Comparison of ENCODE assay signal across 26 mouse cellular contexts in genomic region chr10:128931441-128931840, GRCm38 (mm10). TPM values are rescaled to one million over a fixed set of nuclear protein-coding genes. Genes with fewer than 3 reads are reported as not detected.
DNase-seq lines count a peak whose midpoint lies in the region; ATAC-seq and TF ChIP-seq lines count a peak whose summit lies in the region.
"Had no signal": no experiment of that assay in that cellular context is flagged by ENCODE, and none has a peak within 500 bp of the region (broad histone marks: within the 10 kb centered on the region; RNA-seq: fewer than 3 reads in every experiment).

No protein-coding gene starts in this region.

- H3K9me3 ChIP-seq in heart, postnatal 0 days (replicated peaks; ENCODE audit: control insufficient read depth, low read length): no peaks in the 10 kb centered on the region
- H3K9me3 ChIP-seq: hindbrain, embryonic 13.5 days; limb, embryonic 12.5 days; liver, embryonic 12.5 days had no signal

- no peak overlapping the region for H3K9ac ChIP-seq in heart, postnatal 0 days (replicated peaks; ENCODE audit: low read depth, low read length)
- H3K9ac ChIP-seq: hindbrain, embryonic 13.5 days; limb, embryonic 12.5 days; liver, embryonic 12.5 days had no signal

- no peak for TF ChIP-seq CTCF in heart, postnatal 0 days (IDR thresholded peaks at IDR 0.05; ENCODE audit: low read depth)

- no peak for TF ChIP-seq EP300 in heart, postnatal 0 days (IDR thresholded peaks at IDR 0.05; ENCODE audit: low read depth)

- ATAC-seq in heart, postnatal 0 days (ENCODE audit: insufficient read depth, low read depth): peak; percentile 37; the same call in 1 of the 2 replicates
- ATAC-seq: CD4-positive, CD25-positive, alpha-beta regulatory T cell, adult 4 months; forebrain, embryonic 14.5 days; liver, embryonic 12.5 days had no signal

- peak overlapping the region; percentile 72 for H3K27ac ChIP-seq in heart, postnatal 0 days (ENCODE audit: low read depth)
- H3K27ac ChIP-seq: hindbrain, embryonic 13.5 days; limb, embryonic 12.5 days; liver, embryonic 12.5 days had no signal

- peak; percentile 93 for DNase-seq in heart, adult 11 months
- no peak for DNase-seq in heart, adult 8-10 months (ENCODE audit: low spot score)
- DNase-seq in 3T3-L1 (ENCODE audit: low read depth, low spot score) (peak; percentile 73), NIH3T3 (ENCODE audit: low read depth) (peak; percentile 58)
- DNase-seq in heart, postnatal 0 days (ENCODE audit: low spot score): no peak
- DNase-seq in left cerebral cortex, adult 18-20 months (ENCODE audit: low spot score in 2 of 2): no peak
- DNase-seq in frontal cortex, postnatal 10 days (ENCODE audit: low spot score in 2 of 2): no peak
- DNase-seq: adrenal gland, postnatal 36 days; cerebellum, adult 2 months; kidney, adult 9 months; kidney, postnatal 36 days; lung, adult 2 months; lung, postnatal 4 days; retina, postnatal 1 day; right cerebral cortex, postnatal 4 days; thymus, postnatal 14 days had no signal

- H3K4me1 ChIP-seq in heart, postnatal 0 days (ENCODE audit: control insufficient read depth, insufficient read depth): peaks cover 30% of the 10 kb centered on the region; the same call in 1 of the 2 replicates

- H3K4me2 ChIP-seq in heart, postnatal 0 days (ENCODE audit: low read depth, low read length): peak overlapping the region; percentile 4; the same call in 1 of the 2 replicates
- H3K4me2 ChIP-seq: hindbrain, embryonic 13.5 days; limb, embryonic 12.5 days; liver, embryonic 12.5 days had no signal

- H3K4me3 ChIP-seq in heart, postnatal 0 days (ENCODE audit: low read depth, low read length): no peak overlapping the region
- H3K4me3 ChIP-seq: erythroblast, embryonic 14.5 days; hindbrain, embryonic 13.5 days; limb, embryonic 12.5 days; liver, embryonic 12.5 days had no signal

- WGBS in heart, postnatal 0 days: 17% methylated on average over 2 of the region's 2 CpGs

- no peaks in the 10 kb centered on the region for H3K36me3 ChIP-seq in heart, postnatal 0 days (replicated peaks; ENCODE audit: control insufficient read depth, insufficient read depth, low read length)
- H3K36me3 ChIP-seq: hindbrain, embryonic 13.5 days; limb, embryonic 12.5 days; liver, embryonic 12.5 days had no signal

- H3K27me3 ChIP-seq in heart, postnatal 0 days (ENCODE audit: control insufficient read depth, insufficient read depth, low read length): peaks cover 14% of the 10 kb centered on the region; the same call in 1 of the 2 replicates

RNA-seq across cellular contexts. Expression of gene Itga7, which starts 2.2 kb away (rescaled TPM):
- 100 to 1,000 TPM; 161 to 179 (median 167) TPM for total RNA-seq in heart, adult 8-10 months (2022)
- total RNA-seq in heart, postnatal 0 days (2014; rRNA removed; ENCODE audit: low replicate concordance): 22.3 and 41.4 TPM in 2 replicates
- 18.5 and 22.7 TPM in 2 replicates for polyA plus RNA-seq in heart, postnatal 0 days (2015; fragmentation: Nextera tagmentation; extraction: Ambion mirVana)
- 10 to 100 TPM; 13.5 TPM for total RNA-seq in left cerebral cortex, adult 18-20 months (2021)
- polyA plus RNA-seq: erythroblast, embryonic 14.5 days had no signal

RNA-seq across cellular contexts. Expression of gene Bloc1s1, which starts 7.6 kb away (rescaled TPM):
- total RNA-seq in heart, adult 8-10 months (2022): 100 to 1,000 TPM; 150 to 260 (median 205) TPM
- total RNA-seq in heart, postnatal 0 days (2014; rRNA removed; ENCODE audit: low replicate concordance): 121 and 130 TPM in 2 replicates
- 292 and 295 TPM in 2 replicates for polyA plus RNA-seq in heart, postnatal 0 days (2015; fragmentation: Nextera tagmentation; extraction: Ambion mirVana)
- 10 to 100 TPM; 79.8 to 82.3 TPM for total RNA-seq in left cerebral cortex, adult 18-20 months (2021)

RNA-seq across cellular contexts. Expression of gene Rdh5, which starts 8.8 kb away (rescaled TPM):
- total RNA-seq in heart, adult 8-10 months (2022): 1 to 10 TPM; 3.8 to 6.2 (median 5.2) TPM
- total RNA-seq in heart, postnatal 0 days (2014; rRNA removed; ENCODE audit: low replicate concordance): 7.6 and 14.3 TPM in 2 replicates
- 9.3 and 11.1 TPM in 2 replicates for polyA plus RNA-seq in heart, postnatal 0 days (2015; fragmentation: Nextera tagmentation; extraction: Ambion mirVana)
- total RNA-seq in left cerebral cortex, adult 18-20 months (2021): 1 to 10 TPM; 3.6 to 7.6 TPM

RNA-seq across cellular contexts. Expression of gene Mettl7b, which starts 29.3 kb away (rescaled TPM):
- total RNA-seq in heart, adult 8-10 months (2022): not detected
- total RNA-seq in heart, postnatal 0 days (2014; rRNA removed; ENCODE audit: low replicate concordance): not detected in 2 replicates
- not detected in 2 replicates for polyA plus RNA-seq in heart, postnatal 0 days (2015; fragmentation: Nextera tagmentation; extraction: Ambion mirVana)
- not detected for total RNA-seq in left cerebral cortex, adult 18-20 months (2021)
- total RNA-seq: left cerebral cortex, postnatal 10 days had no signal
- polyA plus RNA-seq: CD4-positive, CD25-positive, alpha-beta regulatory T cell, adult 4 months; cerebellum, adult 2 months; cortical plate, adult 2 months; embryonic facial prominence, embryonic 11.5 days; erythroblast, embryonic 14.5 days; forebrain, embryonic 14.5 days; hindbrain, embryonic 13.5 days; limb, embryonic 12.5 days; liver, embryonic 12.5 days; neural tube, embryonic 11.5 days had no signal

RNA-seq across cellular contexts. Expression of gene Cd63, which starts 30.7 kb away (rescaled TPM):
- 100 to 1,000 TPM; 121 to 171 (median 135) TPM for total RNA-seq in heart, adult 8-10 months (2022)
- 32.9 and 72.6 TPM in 2 replicates for total RNA-seq in heart, postnatal 0 days (2014; rRNA removed; ENCODE audit: low replicate concordance)
- polyA plus RNA-seq in heart, postnatal 0 days (2015; fragmentation: Nextera tagmentation; extraction: Ambion mirVana): 381 and 398 TPM in 2 replicates
- 10 to 100 TPM; 69.1 to 71.4 TPM for total RNA-seq in left cerebral cortex, adult 18-20 months (2021)

Comparison
In these comparisons a context has a peak if more than half of its experiments do, and no peak if none do; other contexts are left out.
1. DNase-seq: peak in heart, adult 11 months (single experiment), 3T3-L1 (single experiment) and NIH3T3 (single experiment); none in heart, adult 8-10 months (single experiment), heart, postnatal 0 days (single experiment), left cerebral cortex, adult 18-20 months (0 of 2) and frontal cortex, postnatal 10 days (0 of 2).